Mouse (Mus musculus) forebrain, embryonic 16.5 days (tissue): Measurements from ENCODE around the gene Kif26b. TPM values are rescaled to one million over a fixed set of nuclear protein-coding genes. Genes with fewer than 3 reads are reported as not detected.

ENCODE experiments used
- ATAC-seq: fragments of 200-750 bp; cut with Nextera tagmentation; 2 replicates; pipeline ENCODE4 v1.8.0; 2017; ENCODE audit warnings: mild to moderate bottlenecking, moderate library complexity
- H3K27ac ChIP-seq: fragments of 300-500 bp; sonication (generic); 2 replicates; pipeline ENCODE4 v1.5.1; 2014; ENCODE audit warnings: low read length, control low read depth
- H3K27me3 ChIP-seq: fragments of 300-500 bp; sonication (generic); replicated peaks from 2 replicates; pipeline ENCODE4 v1.6.1; 2014; ENCODE audit warnings: low read length; ENCODE audit not compliant: control insufficient read depth, insufficient read depth
- H3K36me3 ChIP-seq: fragments of 300-500 bp; sonication (generic); 2 replicates; pipeline ENCODE4 v1.6.1; 2014; ENCODE audit not compliant: control insufficient read depth, insufficient read depth
- H3K4me1 ChIP-seq: fragments of 300-500 bp; sonication (generic); replicated peaks from 2 replicates; pipeline ENCODE4 v1.6.1; 2014; ENCODE audit warnings: low read length; ENCODE audit not compliant: control insufficient read depth, insufficient read depth
- H3K4me2 ChIP-seq: fragments of 300-500 bp; sonication (generic); 2 replicates; pipeline ENCODE4 v1.6.1; 2014; ENCODE audit warnings: mild to moderate bottlenecking, low read length, control low read depth
- H3K4me3 ChIP-seq: fragments of 300-500 bp; sonication (generic); replicated peaks from 2 replicates; pipeline ENCODE4 v1.5.1; 2014; ENCODE audit warnings: mild to moderate bottlenecking, low read length, control low read depth
- H3K9ac ChIP-seq: fragments of 300-500 bp; sonication (generic); replicated peaks from 2 replicates; pipeline ENCODE4 v1.6.1; 2014; ENCODE audit warnings: low read depth, low read length, control low read depth
- H3K9me3 ChIP-seq: fragments of 300-500 bp; sonication (generic); 2 replicates; pipeline ENCODE4 v1.6.1; 2016; ENCODE audit warnings: low read length; ENCODE audit not compliant: control insufficient read depth
- WGBS: fragments of 180-500 bp; shearing (Covaris S2); extraction: QIAGEN DNeasy Blood & Tissue Kit; methylation state at CpG from one replicate; pipeline ENCODE4 v1.1.7; 2014; 5-methylcytosine and 5-hydroxymethylcytosine counted together
- polyA plus RNA-seq: library from polyadenylated mRNA; unstranded; fragments of >200 nt; fragmentation: Nextera tagmentation; extraction: Ambion mirVana; gene quantifications from 2 replicates; pipeline ENCODE4 v1.2.1, GENCODE M21; 2015

Gene Kif26b
- polyA plus RNA-seq, 1 experiment from 2014 or later, result 5.3 TPM

GRCm38 (mm10) chr1:178758441-178758840 lies 229.5 kb downstream of the Kif26b start:
- H3K4me1 ChIP-seq, result no peaks in the 10 kb centered on the region
- H3K9me3 ChIP-seq, result peaks cover 6% of the 10 kb centered on the region
- no peak overlapping the region for H3K4me3 ChIP-seq
- H3K36me3 ChIP-seq, result no peaks in the 10 kb centered on the region
- H3K9ac ChIP-seq, result no peak overlapping the region
- H3K4me2 ChIP-seq, result no peak overlapping the region
- WGBS, result 43% methylated on average over 3 of the region's 3 CpGs
- ATAC-seq, result no peak
- H3K27me3 ChIP-seq, result no peaks in the 10 kb centered on the region
- H3K27ac ChIP-seq, result no peak overlapping the region

GRCm38 (mm10) chr1:178762125-178762741 lies 233.3 kb downstream of the Kif26b start:
- Histone ChIP-seq H3K27ac (no peak overlapping the region), H3K4me1 (0 out of 2 replicates have a peak, but pooled peaks cover 3% of the 10 kb centered on the region), H3K27me3 (no peaks in the 10 kb centered on the region), H3K4me2 (no peak overlapping the region), H3K4me3 (no peak overlapping the region), H3K9ac (no peak overlapping the region), H3K9me3 (no peaks in the 10 kb centered on the region), H3K36me3 (no peaks in the 10 kb centered on the region)
- no peak for ATAC-seq
- WGBS, result 74% methylated on average over 3 of the region's 3 CpGs

GRCm38 (mm10) chr1:178764914-178765313 lies 236.0 kb downstream of the Kif26b start:
- Histone ChIP-seq H3K4me3 (no peak overlapping the region), H3K27me3 (no peaks in the 10 kb centered on the region), H3K9ac (no peak overlapping the region), H3K27ac (no peak overlapping the region), H3K4me2 (no peak overlapping the region), H3K9me3 (no peaks in the 10 kb centered on the region), H3K36me3 (no peaks in the 10 kb centered on the region), H3K4me1 (0 out of 2 replicates have a peak, but pooled peaks cover 3% of the 10 kb centered on the region)
- 49% methylated on average over 4 of the region's 4 CpGs for WGBS
- no peak for ATAC-seq

DNA sequence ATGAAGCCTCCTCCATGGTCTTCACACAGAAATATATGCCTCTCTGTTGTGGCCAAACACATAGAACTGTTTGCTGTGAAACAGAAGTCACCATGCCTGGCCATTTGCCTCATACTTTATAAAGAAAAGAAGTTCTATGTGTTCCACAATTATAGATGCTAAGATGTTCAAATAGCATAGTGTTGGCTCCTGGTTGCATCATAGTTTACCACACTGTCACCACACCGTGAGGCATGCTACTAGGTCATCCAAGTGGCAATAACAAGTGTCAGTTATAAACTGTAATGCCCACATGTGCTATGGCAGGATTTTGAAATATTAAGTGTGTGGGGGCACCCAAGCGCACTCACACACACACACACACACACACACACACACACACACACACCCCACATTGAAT lies 236.7 kb downstream of the Kif26b start:
- Histone ChIP-seq H3K36me3 (no peaks in the 10 kb centered on the region), H3K4me1 (0 out of 2 replicates have a peak, but pooled peaks cover 3% of the 10 kb centered on the region), H3K27ac (no peak overlapping the region), H3K9ac (no peak overlapping the region), H3K4me2 (no peak overlapping the region), H3K4me3 (no peak overlapping the region), H3K9me3 (no peaks in the 10 kb centered on the region), H3K27me3 (no peaks in the 10 kb centered on the region)
- 74% methylated on average over 2 of the region's 2 CpGs for WGBS
- ATAC-seq, result no peak

DNA sequence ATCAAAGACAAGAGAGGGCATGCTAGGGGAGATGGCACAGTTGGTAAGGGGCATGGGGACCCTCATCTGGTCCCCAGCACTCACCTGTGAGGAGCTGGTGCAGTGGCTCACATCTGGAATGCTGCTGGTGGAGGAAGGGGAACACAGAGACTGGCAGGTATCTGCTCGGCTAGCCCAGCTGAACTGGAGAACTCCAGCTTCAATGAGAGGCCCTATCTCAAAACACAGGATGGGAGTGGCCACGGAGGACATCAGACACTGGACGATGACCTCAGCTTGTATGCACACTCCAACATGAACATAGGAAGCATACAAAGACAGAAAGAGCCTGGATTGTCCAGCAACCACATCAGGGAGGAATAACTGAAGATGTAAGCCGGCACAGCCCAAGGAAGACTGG lies 240.1 kb downstream of the Kif26b start:
- no peak overlapping the region for H3K4me3 ChIP-seq
- no peak for ATAC-seq
- 85% methylated on average over 4 of the region's 4 CpGs for WGBS
- no peaks in the 10 kb centered on the region for H3K36me3 ChIP-seq
- 0 out of 2 replicates have a peak, but pooled peaks cover 3% of the 10 kb centered on the region for H3K4me1 ChIP-seq
- no peak overlapping the region for H3K27ac ChIP-seq
- no peaks in the 10 kb centered on the region for H3K9me3 ChIP-seq
- no peak overlapping the region for H3K9ac ChIP-seq
- H3K27me3 ChIP-seq, result no peaks in the 10 kb centered on the region
- no peak overlapping the region for H3K4me2 ChIP-seq

DNA sequence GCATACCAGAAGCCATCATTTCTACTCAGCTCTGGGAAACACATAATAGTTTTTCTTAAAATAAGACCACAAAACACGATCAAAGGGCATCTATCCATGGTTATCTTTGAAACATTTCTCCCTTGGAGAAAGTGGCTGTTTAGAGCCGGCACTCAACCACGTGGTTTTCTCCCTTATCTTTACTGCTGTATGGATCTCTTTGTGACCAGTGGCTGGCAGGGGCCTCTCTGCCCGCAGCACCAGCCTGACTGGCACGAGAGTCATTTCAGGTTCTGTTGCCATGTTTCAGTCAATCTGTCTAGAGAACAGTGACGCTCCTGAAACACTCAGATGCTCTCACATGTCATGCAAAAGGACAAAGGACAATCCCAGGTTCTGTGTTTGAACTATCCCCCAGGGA lies 241.1 kb downstream of the Kif26b start:
- Histone ChIP-seq H3K4me1 (0 out of 2 replicates have a peak, but pooled peaks cover 1% of the 10 kb centered on the region), H3K4me2 (no peak overlapping the region), H3K4me3 (no peak overlapping the region), H3K27ac (no peak overlapping the region), H3K9ac (no peak overlapping the region), H3K27me3 (no peaks in the 10 kb centered on the region), H3K36me3 (no peaks in the 10 kb centered on the region), H3K9me3 (no peaks in the 10 kb centered on the region)
- 84% methylated on average over 6 of the region's 6 CpGs for WGBS
- ATAC-seq, result no peak

DNA sequence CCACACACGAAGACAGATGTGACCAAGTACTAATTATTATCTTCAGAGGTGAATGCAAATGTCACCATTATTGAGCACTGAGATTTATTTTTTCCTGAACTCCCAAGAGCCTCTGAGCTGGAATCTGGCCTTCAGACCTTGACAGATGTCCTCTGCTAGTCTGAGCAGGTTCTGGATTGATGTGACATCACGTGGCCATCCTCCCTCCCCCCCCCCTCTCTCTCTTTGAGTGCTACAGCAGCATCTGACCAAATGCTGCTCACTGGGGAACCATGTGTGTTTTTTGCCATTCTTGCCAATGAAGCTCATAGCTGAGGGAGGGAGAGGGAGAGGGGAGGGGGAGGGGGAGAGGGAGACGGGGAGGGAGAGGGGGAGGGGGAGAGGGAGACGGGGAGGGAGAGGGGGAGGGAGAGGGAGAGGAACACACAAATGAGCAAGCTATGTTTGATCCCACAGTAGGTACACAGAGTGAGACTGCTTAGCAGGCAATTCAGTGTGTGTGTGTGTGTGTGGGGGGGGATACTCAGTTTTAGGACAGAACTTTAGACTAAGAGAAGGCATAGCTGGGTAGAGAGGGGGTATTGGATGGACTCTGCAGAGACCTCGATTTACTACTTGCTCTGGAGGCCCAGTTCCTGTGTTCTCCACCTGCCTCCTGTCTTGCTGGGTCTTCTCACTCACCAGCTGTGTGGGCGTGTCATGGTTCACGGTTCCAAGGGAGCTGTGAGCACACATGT lies 241.9 kb downstream of the Kif26b start:
- 68% methylated on average over 6 of the region's 7 CpGs for WGBS
- peak; percentile 61; the same call in 1 of the 2 replicates for ATAC-seq
- Histone ChIP-seq H3K9me3 (no peaks in the 10 kb centered on the region), H3K4me2 (no peak overlapping the region), H3K36me3 (no peaks in the 10 kb centered on the region), H3K4me1 (no peaks in the 10 kb centered on the region), H3K27ac (no peak overlapping the region), H3K27me3 (no peaks in the 10 kb centered on the region), H3K9ac (no peak overlapping the region), H3K4me3 (no peak overlapping the region)

DNA sequence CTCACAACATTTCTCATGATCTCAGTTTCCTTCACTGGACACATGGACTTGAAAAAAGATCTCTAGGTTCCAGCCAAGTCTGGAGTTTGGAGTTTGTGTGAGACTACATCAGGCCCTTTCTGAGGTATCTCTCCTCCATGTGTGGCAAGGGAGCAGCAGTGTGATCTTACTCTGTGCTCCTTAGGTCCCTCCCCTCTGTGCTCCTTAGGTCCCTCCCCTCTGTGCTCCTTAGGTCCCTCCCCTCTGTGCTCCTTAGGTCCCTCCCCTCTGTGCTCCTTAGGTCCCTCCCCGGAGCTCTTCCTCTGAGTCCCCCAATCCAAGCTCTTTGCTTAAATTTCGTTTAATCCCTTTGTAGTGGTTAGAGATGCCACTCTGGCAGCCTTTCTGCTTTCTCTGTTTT lies 250.8 kb downstream of the Kif26b start:
- 2% methylated on average over 2 of the region's 2 CpGs for WGBS
- Histone ChIP-seq H3K4me2 (no peak overlapping the region), H3K4me3 (no peak overlapping the region), H3K4me1 (no peaks in the 10 kb centered on the region), H3K9ac (no peak overlapping the region), H3K27ac (no peak overlapping the region), H3K27me3 (no peaks in the 10 kb centered on the region), H3K36me3 (no peaks in the 10 kb centered on the region), H3K9me3 (peaks cover 3% of the 10 kb centered on the region; the same call in 1 of the 2 replicates)
- ATAC-seq, result no peak

GRCm38 (mm10) chr1:178784043-178784442 lies 255.1 kb downstream of the Kif26b start:
- Histone ChIP-seq H3K9me3 (no peaks in the 10 kb centered on the region), H3K4me2 (no peak overlapping the region), H3K27me3 (no peaks in the 10 kb centered on the region), H3K36me3 (no peaks in the 10 kb centered on the region), H3K9ac (no peak overlapping the region), H3K4me3 (no peak overlapping the region), H3K4me1 (no peaks in the 10 kb centered on the region), H3K27ac (no peak overlapping the region)
- 98% methylated on average over 6 of the region's 6 CpGs for WGBS
- no peak for ATAC-seq
